Mouse (Mus musculus) ovary, adult 10 weeks (tissue): ENCODE measurements around the gene Tlnrd1. TPM values are rescaled to one million over a fixed set of nuclear protein-coding genes. Genes with fewer than 3 reads are reported as not detected.

ENCODE experiments used
- polyA plus RNA-seq: library from polyadenylated mRNA; stranded (reverse); fragments of 350-450 nt; fragmentation: Illumina TruSeq; extraction: RNeasy Lipid Tissue Mini Kit (QIAGEN cat#74804); gene quantifications from one replicate; pipeline ENCODE4 v1.2.3, GENCODE M21; 2014

Tlnrd1 gene
- polyA plus RNA-seq = 11.6 TPM

GRCm38 (mm10) chr7:83884021-83884658 is at the start of gene Tlnrd1, which contains the start of gene Mesd:
TSS of gene Tlnrd1 (minus strand) at chr7:83884305.
TSS of gene Mesd (plus strand) at chr7:83884466.

Other genes starting within 250 kb of the Tlnrd1 start
- gene Il16, start 138.6 kb downstream of the Tlnrd1 start, polyA plus RNA-seq = 2.0 TPM
- gene Cfap161, start 89.4 kb downstream of the Tlnrd1 start, polyA plus RNA-seq = 6.8 TPM
- 44.5 TPM for gene Mesd, start 161 bp upstream of the Tlnrd1 start, polyA plus RNA-seq
- gene Cemip, start 202.2 kb upstream of the Tlnrd1 start, polyA plus RNA-seq = 8.7 TPM